Mouse (Mus musculus): Measurements from ENCODE around the gene Ugdh. TPM values are rescaled to one million over a fixed set of nuclear protein-coding genes. Genes with fewer than 3 reads are reported as not detected.

Ugdh gene
- polyA plus RNA-seq, 1 experiment from 2014 or later, result 118 TPM

DNA sequence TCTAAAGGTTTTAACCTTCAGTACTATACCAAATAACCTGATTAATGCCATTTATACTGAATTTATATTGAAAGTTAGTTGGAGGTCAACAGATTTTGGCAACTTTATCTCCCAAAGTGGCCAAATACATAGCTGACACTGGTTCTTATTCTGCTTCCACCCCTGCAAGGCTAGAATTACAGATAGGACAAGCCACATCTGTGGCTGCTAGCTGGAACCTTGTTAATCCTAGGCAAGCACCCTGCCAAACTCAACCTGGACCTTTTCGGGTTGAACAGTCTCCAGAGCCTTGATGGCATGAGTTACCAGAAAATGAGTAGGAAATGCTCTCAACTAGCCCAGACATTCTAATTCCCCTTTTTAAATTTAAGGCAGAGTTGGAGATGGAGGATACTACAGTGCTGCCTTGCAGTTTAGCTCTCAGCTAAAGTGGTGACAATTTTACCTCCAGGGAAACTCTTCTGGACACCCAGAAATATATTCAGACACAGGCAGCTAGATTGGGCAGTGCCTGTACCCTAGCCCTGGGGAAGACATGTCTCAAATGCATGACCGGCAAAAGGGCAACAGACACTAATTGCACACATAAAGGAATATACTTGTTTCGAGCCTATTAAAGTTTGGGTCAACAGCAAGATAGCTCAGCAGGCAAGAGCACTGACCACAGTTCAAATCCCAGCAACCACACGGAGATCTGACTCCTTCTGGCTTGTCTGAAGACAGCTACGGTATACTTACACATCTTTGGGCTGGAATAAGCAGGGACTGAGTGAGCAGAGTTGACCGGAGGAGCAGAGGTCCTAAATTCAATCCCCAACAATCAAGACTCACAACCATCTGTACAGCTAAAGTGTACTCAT, 48.5 kb downstream of the Ugdh start:
- ATAC-seq (ENCODE audit: insufficient read depth) (no peak), DNase-seq (no peak)
- Histone ChIP-seq H3K4me2 (no peak overlapping the region), H3K4me3 (ENCODE audit: low read depth, low read length) (no peak overlapping the region), H3K9ac (no peak overlapping the region), H3K9me3 (ENCODE audit: low read depth, low read length) (no peaks in the 10 kb centered on the region), H3K27ac (ENCODE audit: low read depth) (no peak overlapping the region), H3K27me3 (ENCODE audit: insufficient read depth, low read length) (no peaks in the 10 kb centered on the region), H3K36me3 (ENCODE audit: insufficient read depth) (peaks cover 36% of the 10 kb centered on the region), H3K4me1 (ENCODE audit: insufficient read depth) (peaks cover 7% of the 10 kb centered on the region)
- WGBS, result 74% methylated on average over 6 of the region's 6 CpGs
- no peak for TF ChIP-seq CTCF (IDR thresholded peaks at IDR 0.05; ENCODE audit: low read depth)

DNA sequence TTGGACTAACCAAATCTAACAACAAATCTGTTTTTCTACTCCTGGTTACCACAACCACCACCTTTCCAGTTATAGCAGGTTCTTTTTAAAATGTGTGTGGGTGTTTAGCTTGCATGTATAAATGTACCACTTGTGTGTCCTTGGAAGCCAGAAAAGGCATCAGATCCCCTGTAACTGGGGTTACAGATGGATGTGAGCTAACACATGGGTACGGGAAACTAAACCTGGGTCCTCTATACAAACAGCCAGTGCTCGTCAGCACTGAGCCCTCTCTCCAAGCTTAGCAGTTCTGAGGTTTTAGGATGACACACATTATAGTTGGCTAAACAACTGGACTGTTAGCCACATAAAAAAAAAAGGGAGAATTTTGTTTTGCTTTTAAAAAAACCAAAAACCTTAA, 50.0 kb downstream of the Ugdh start:
- Histone ChIP-seq H3K4me1 (ENCODE audit: insufficient read depth) (peaks cover 7% of the 10 kb centered on the region), H3K36me3 (ENCODE audit: insufficient read depth) (peaks cover 36% of the 10 kb centered on the region), H3K9ac (no peak overlapping the region), H3K27me3 (ENCODE audit: insufficient read depth, low read length) (no peaks in the 10 kb centered on the region), H3K27ac (ENCODE audit: low read depth) (no peak overlapping the region), H3K4me2 (no peak overlapping the region), H3K4me3 (ENCODE audit: low read depth, low read length) (no peak overlapping the region), H3K9me3 (ENCODE audit: low read depth, low read length) (no peaks in the 10 kb centered on the region)
- ATAC-seq (ENCODE audit: insufficient read depth) (no peak), DNase-seq (no peak)
- 60% methylated on average over 2 of the region's 2 CpGs for WGBS
- TF ChIP-seq CTCF (IDR thresholded peaks at IDR 0.05; ENCODE audit: low read depth), result no peak

DNA sequence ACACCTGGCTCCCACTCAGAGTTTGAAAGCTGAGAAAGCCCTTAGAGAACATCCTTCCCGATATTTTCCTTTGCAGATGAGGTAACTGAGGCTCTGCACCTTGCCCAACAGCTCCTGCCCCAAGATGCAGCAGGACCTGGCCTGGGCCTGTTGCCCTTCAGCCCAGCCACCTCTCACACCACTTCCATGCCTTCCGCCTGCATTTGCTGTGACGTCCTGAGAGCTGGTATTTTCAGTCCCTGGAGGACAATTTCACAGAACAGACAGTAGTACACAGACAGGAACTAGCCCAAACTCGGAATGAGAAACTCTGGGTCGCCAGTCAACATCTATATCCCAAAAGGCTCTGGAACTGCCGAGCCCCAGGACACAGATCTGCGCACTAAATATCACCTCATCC, 61.0 kb downstream of the Ugdh start:
- TF ChIP-seq CTCF (IDR thresholded peaks at IDR 0.05; ENCODE audit: low read depth), result no peak
- no peaks in the 10 kb centered on the region for H3K36me3 ChIP-seq (ENCODE audit: insufficient read depth)
- no peaks in the 10 kb centered on the region for H3K9me3 ChIP-seq (ENCODE audit: low read depth, low read length)
- H3K27me3 ChIP-seq (ENCODE audit: insufficient read depth, low read length), result no peaks in the 10 kb centered on the region
- ATAC-seq (ENCODE audit: insufficient read depth) (no peak), DNase-seq (no peak)
- no peak overlapping the region for H3K27ac ChIP-seq (ENCODE audit: low read depth)
- no peaks in the 10 kb centered on the region for H3K4me1 ChIP-seq (ENCODE audit: insufficient read depth)
- H3K4me2 ChIP-seq, result no peak overlapping the region
- no peak overlapping the region for H3K9ac ChIP-seq
- H3K4me3 ChIP-seq (ENCODE audit: low read depth, low read length), result no peak overlapping the region
- 73% methylated on average over 7 of the region's 7 CpGs for WGBS

DNA sequence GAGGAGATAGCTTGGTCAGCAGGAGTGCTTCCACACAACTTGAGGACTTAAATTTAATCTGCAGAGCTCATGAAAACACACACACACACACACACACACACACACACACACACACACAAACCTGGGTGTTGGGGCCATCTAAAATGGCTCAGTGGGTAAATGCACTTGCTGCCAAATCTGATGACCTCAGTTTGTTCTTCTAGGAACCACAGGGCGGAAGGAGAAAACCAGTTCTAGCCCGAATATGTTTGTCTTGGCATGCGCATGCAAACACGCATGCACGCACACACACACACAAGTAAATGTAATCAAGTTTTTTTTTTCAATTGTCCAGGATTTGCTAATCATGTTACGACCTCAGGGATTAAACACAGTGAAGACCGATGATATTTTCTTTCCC, 64.2 kb downstream of the Ugdh start:
- 92% methylated on average over 7 of the region's 7 CpGs for WGBS
- no peaks in the 10 kb centered on the region for H3K27me3 ChIP-seq (ENCODE audit: insufficient read depth, low read length)

DNA sequence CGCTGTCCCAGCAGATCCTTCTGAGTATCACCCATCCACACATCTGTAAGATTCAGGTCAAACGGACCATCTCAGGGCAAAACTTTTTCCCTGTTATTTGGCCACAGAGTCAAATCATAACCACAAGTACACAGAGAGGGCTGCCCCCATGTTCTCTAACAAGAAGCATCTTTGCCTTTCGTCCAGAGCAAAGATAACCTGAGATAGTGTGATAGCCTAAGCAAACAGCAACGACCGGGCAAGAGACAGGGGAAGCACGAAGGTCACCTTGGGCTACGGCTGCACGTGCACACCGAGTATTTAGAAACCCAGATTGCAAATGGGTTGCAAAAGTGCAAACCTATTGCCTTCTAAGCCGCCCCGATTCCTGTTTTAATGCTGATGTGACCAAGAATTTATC, 67.9 kb downstream of the Ugdh start:
- no peaks in the 10 kb centered on the region for H3K36me3 ChIP-seq (ENCODE audit: insufficient read depth)
- 62% methylated on average over 11 of the region's 11 CpGs for WGBS
- no peak for ATAC-seq (ENCODE audit: insufficient read depth)

More for the DNA sequence above, 64.2 kb downstream of the Ugdh start:
- H3K4me3 ChIP-seq (ENCODE audit: low read depth, low read length), result no peak overlapping the region
- no peak for ATAC-seq (ENCODE audit: insufficient read depth)
- TF ChIP-seq CTCF (IDR thresholded peaks at IDR 0.05; ENCODE audit: low read depth), result no peak
- H3K9me3 ChIP-seq (ENCODE audit: low read depth, low read length), result no peaks in the 10 kb centered on the region
- no peaks in the 10 kb centered on the region for H3K36me3 ChIP-seq (ENCODE audit: insufficient read depth)
- H3K4me2 ChIP-seq, result no peak overlapping the region
- H3K4me1 ChIP-seq (ENCODE audit: insufficient read depth), result no peaks in the 10 kb centered on the region
- no peak for DNase-seq
- H3K27ac ChIP-seq (ENCODE audit: low read depth), result no peak overlapping the region
- no peak overlapping the region for H3K9ac ChIP-seq

More for the DNA sequence above, 67.9 kb downstream of the Ugdh start:
- Histone ChIP-seq H3K9me3 (ENCODE audit: low read depth, low read length) (no peaks in the 10 kb centered on the region), H3K9ac (no peak overlapping the region), H3K27ac (ENCODE audit: low read depth) (no peak overlapping the region), H3K4me2 (no peak overlapping the region), H3K4me3 (ENCODE audit: low read depth, low read length) (no peak overlapping the region), H3K4me1 (ENCODE audit: insufficient read depth) (no peaks in the 10 kb centered on the region), H3K27me3 (ENCODE audit: insufficient read depth, low read length) (no peaks in the 10 kb centered on the region)
- no peak for TF ChIP-seq CTCF (IDR thresholded peaks at IDR 0.05; ENCODE audit: low read depth)
- DNase-seq, result no peak

Other genes with a start within 250 kb of the Ugdh start
- 10.8 and 12.9 TPM in 2 replicates for gene Wdr19, start 236.3 kb downstream of the Ugdh start, polyA plus RNA-seq (2014; fragmentation: Nextera tagmentation; extraction: Ambion mirVana)
- 99.9 and 101 TPM in 2 replicates for gene Rfc1, start 100.3 kb downstream of the Ugdh start, polyA plus RNA-seq (2014; fragmentation: Nextera tagmentation; extraction: Ambion mirVana)
- gene Klb, start 87.6 kb downstream of the Ugdh start, polyA plus RNA-seq (2014; fragmentation: Nextera tagmentation; extraction: Ambion mirVana), result not detected in 2 replicates
- gene Rpl9, start 44.5 kb downstream of the Ugdh start, polyA plus RNA-seq (2014; fragmentation: Nextera tagmentation; extraction: Ambion mirVana), result 1,211 and 1,227 TPM in 2 replicates
- 54.5 and 58.9 TPM in 2 replicates for gene Lias, start 44.5 kb downstream of the Ugdh start, polyA plus RNA-seq (2014; fragmentation: Nextera tagmentation; extraction: Ambion mirVana)
- gene Gm43552, start 56.9 kb upstream of the Ugdh start, polyA plus RNA-seq (2014; fragmentation: Nextera tagmentation; extraction: Ambion mirVana), result not detected in 2 replicates
- gene Smim14, start 101.2 kb upstream of the Ugdh start, polyA plus RNA-seq (2014; fragmentation: Nextera tagmentation; extraction: Ambion mirVana), result 83.0 and 91.2 TPM in 2 replicates
- 132 TPM in 2 replicates for gene Ube2k, start 101.3 kb upstream of the Ugdh start, polyA plus RNA-seq (2014; fragmentation: Nextera tagmentation; extraction: Ambion mirVana)

Measured in lung, embryonic 14.5 days (tissue).